ENCODE assay signal across 21 mouse cellular contexts in genomic region chr14:73368966-73369365, GRCm38 (mm10). TPM values are rescaled to one million over a fixed set of nuclear protein-coding genes. Genes with fewer than 3 reads are reported as not detected.
DNase-seq lines count a peak whose midpoint lies in the region; ATAC-seq and TF ChIP-seq lines count a peak whose summit lies in the region.
"Had no signal": no experiment of that assay in that cellular context is flagged by ENCODE, and none has a peak within 500 bp of the region (broad histone marks: within the 10 kb centered on the region; RNA-seq: fewer than 3 reads in every experiment).

No protein-coding gene starts in this region.

- TF ChIP-seq EP300 in stomach, postnatal 0 days (optimal IDR thresholded peaks at IDR 0.05) = no peak

- no peak overlapping the region for H3K9ac ChIP-seq in stomach, postnatal 0 days (ENCODE audit: low read length)
- H3K9ac ChIP-seq: embryonic facial prominence, embryonic 12.5 days; forebrain, embryonic 15.5 days; hindbrain, embryonic 13.5 days had no signal

- H3K36me3 ChIP-seq in stomach, postnatal 0 days (ENCODE audit: control insufficient read depth, insufficient read depth, low read length) = peaks cover 24% of the 10 kb centered on the region

- 60% methylated on average over 13 of the region's 13 CpGs for WGBS in olfactory bulb, adult 2 months
- 72% methylated on average over 13 of the region's 13 CpGs for WGBS in stomach, postnatal 0 days

- DNase-seq in heart, adult 11 months = peak; percentile 72
- DNase-seq in heart, adult 18-20 months = no peak
- peak; percentile 29 for DNase-seq in brain, adult 2 months (ENCODE audit: low read depth, low spot score)
- peak; percentile 41 for DNase-seq in stomach, postnatal 0 days (ENCODE audit: low spot score)
- no peak for DNase-seq in kidney, postnatal 4 days
- no peak for DNase-seq in right cerebral cortex, adult 18-20 months
- DNase-seq: adrenal gland, adult 2 months; adrenal gland, postnatal 25 days; cerebellum, adult 18-20 months; cerebellum, adult 9-11 months; embryo, embryonic 11 days; gastrocnemius, postnatal 25 days; heart, postnatal 10 days; heart, postnatal 4 days had no signal

- H3K4me2 ChIP-seq in stomach, postnatal 0 days (replicated peaks; ENCODE audit: low read depth) = no peak overlapping the region
- H3K4me2 ChIP-seq: embryonic facial prominence, embryonic 12.5 days; forebrain, embryonic 15.5 days; hindbrain, embryonic 13.5 days had no signal

- H3K4me1 ChIP-seq in olfactory bulb, adult 2 months (ENCODE audit: control insufficient read depth, insufficient read depth, low read length) = peaks cover 48% of the 10 kb centered on the region
- no peaks in the 10 kb centered on the region for H3K4me1 ChIP-seq in stomach, postnatal 0 days (replicated peaks; ENCODE audit: control insufficient read depth, insufficient read depth)

- peak; percentile 85 for ATAC-seq in stomach, postnatal 0 days (ENCODE audit: low FRiP score, low TSS enrichment)
- ATAC-seq: forebrain, embryonic 15.5 days; hindbrain, postnatal 0 days had no signal

- TF ChIP-seq CTCF in olfactory bulb, adult 2 months (IDR thresholded peaks at IDR 0.05; ENCODE audit: insufficient read depth, low read depth, low read length) = no peak
- TF ChIP-seq CTCF in stomach, postnatal 0 days (IDR thresholded peaks at IDR 0.05; ENCODE audit: low read depth) = no peak

- H3K27ac ChIP-seq in olfactory bulb, adult 2 months (ENCODE audit: insufficient read depth, low read depth, low read length) = peak overlapping the region; percentile 82
- no peak overlapping the region for H3K27ac ChIP-seq in stomach, postnatal 0 days (replicated peaks)
- H3K27ac ChIP-seq: embryonic facial prominence, embryonic 12.5 days; forebrain, embryonic 15.5 days; heart, embryonic 10.5 days; hindbrain, embryonic 13.5 days; hindbrain, postnatal 0 days had no signal

- H3K27me3 ChIP-seq in stomach, postnatal 0 days (ENCODE audit: control insufficient read depth, insufficient read depth, low read length) = no peaks in the 10 kb centered on the region
- H3K27me3 ChIP-seq: CH12.LX; embryonic facial prominence, embryonic 12.5 days; forebrain, embryonic 15.5 days; hindbrain, embryonic 13.5 days had no signal

- H3K9me3 ChIP-seq in stomach, postnatal 0 days (ENCODE audit: control insufficient read depth, low read length) = no peaks in the 10 kb centered on the region
- H3K9me3 ChIP-seq: embryonic facial prominence, embryonic 12.5 days; forebrain, embryonic 15.5 days; heart, embryonic 10.5 days; hindbrain, embryonic 13.5 days had no signal

- H3K4me3 ChIP-seq in olfactory bulb, adult 2 months (ENCODE audit: insufficient read depth, low read depth, low read length) = no peak overlapping the region
- no peak overlapping the region for H3K4me3 ChIP-seq in stomach, postnatal 0 days (ENCODE audit: low read depth, low read length)
- H3K4me3 ChIP-seq: embryonic facial prominence, embryonic 12.5 days; forebrain, embryonic 15.5 days; heart, embryonic 10.5 days; hindbrain, embryonic 13.5 days had no signal

- TF ChIP-seq POLR2A in olfactory bulb, adult 2 months (IDR thresholded peaks at IDR 0.05; ENCODE audit: insufficient read depth, low read depth, low read length) = no peak

RNA-seq across cellular contexts. Expression of gene Itm2b, which starts 16.1 kb away (rescaled TPM):
- total RNA-seq in heart, adult 18-20 months (2021) = 100 to 1,000 TPM; 736 to 802 TPM
- 469 and 510 TPM in 2 replicates for polyA plus RNA-seq in olfactory bulb, adult 2 months (2012; ENCODE audit: insufficient read depth, insufficient read length, low replicate concordance, missing spikeins)
- polyA plus RNA-seq in stomach, postnatal 0 days (2015; fragmentation: Nextera tagmentation; extraction: Ambion mirVana) = 1,381 and 1,408 TPM in 2 replicates

RNA-seq across cellular contexts. Expression of gene Rb1, which starts 43.3 kb away (rescaled TPM):
- 10 to 100 TPM; 17.9 to 23.6 TPM for total RNA-seq in heart, adult 18-20 months (2021)
- 65.2 TPM in 1 of 2 replicates, not detected in the other for polyA plus RNA-seq in olfactory bulb, adult 2 months (2012; ENCODE audit: insufficient read depth, insufficient read length, low replicate concordance, missing spikeins)
- 13.8 and 15.4 TPM in 2 replicates for polyA plus RNA-seq in stomach, postnatal 0 days (2015; fragmentation: Nextera tagmentation; extraction: Ambion mirVana)

Comparison
In these comparisons a context has a peak if more than half of its experiments do, and no peak if none do; other contexts are left out.
1. DNase-seq: peak in heart, adult 11 months (single experiment), brain, adult 2 months (single experiment) and stomach, postnatal 0 days (single experiment); none in heart, adult 18-20 months (0 of 2), kidney, postnatal 4 days (0 of 2) and right cerebral cortex, adult 18-20 months (single experiment).